Mouse (Mus musculus) cerebellum, adult 11-12 months (tissue): ENCODE measurements around the gene Nrm.
A peak's percentile ranks its signal among the peaks of the same experiment; 100 is the strongest.
"Not testable (repeated sequence)": the region's sequence is repeated elsewhere in the genome, so short reads cannot be mapped to it uniquely, and the experiment has no call there.

Experiments
- DNase-seq: peaks from one replicate; pipeline ENCODE4 v3.0.0; 2022

The Nrm gene

GRCm38 (mm10) chr17:35835424-35836140, 25.5 kb upstream of the Nrm start:
- DNase-seq, result peak; percentile 59

- DNase-seq, result peak; percentile 82
Observed at GRCm38 (mm10) chr17:35836178-35836965, 24.7 kb upstream of the Nrm start.

GRCm38 (mm10) chr17:35836991-35837422, 24.1 kb upstream of the Nrm start:
- peak; percentile 85 for DNase-seq

- peak; percentile 71 for DNase-seq
Observed at GRCm38 (mm10) chr17:35837487-35837886, 23.6 kb upstream of the Nrm start.

- peak; percentile 97 for DNase-seq
Observed at GRCm38 (mm10) chr17:35838122-35838544, 23.0 kb upstream of the Nrm start, which contains the start of gene Tubb5. Gene Tubb5 (minus strand): TSS chr17:35838306.

GRCm38 (mm10) chr17:35838570-35838969, 22.5 kb upstream of the Nrm start:
- DNase-seq, result peak; percentile 56

GRCm38 (mm10) chr17:35839002-35839401, 22.1 kb upstream of the Nrm start:
- DNase-seq, result not testable (repeated sequence)

- DNase-seq, result no peak
Observed at GRCm38 (mm10) chr17:35840561-35840960, 20.6 kb upstream of the Nrm start.

GRCm38 (mm10) chr17:35841076-35841950, 19.8 kb upstream of the Nrm start, which contains the start of gene Mdc1:
Gene Mdc1 (plus strand): TSS chr17:35841515.
- peak; percentile 100 for DNase-seq

- DNase-seq, result peak; percentile 51
Observed at GRCm38 (mm10) chr17:35842006-35842405, 19.1 kb upstream of the Nrm start.

- DNase-seq, result no peak
Observed at GRCm38 (mm10) chr17:35843514-35843913, 17.6 kb upstream of the Nrm start.

- no peak for DNase-seq
Observed at GRCm38 (mm10) chr17:35848112-35848511, 13.0 kb upstream of the Nrm start.

GRCm38 (mm10) chr17:35850974-35851373, 10.1 kb upstream of the Nrm start:
- DNase-seq, result no peak

GRCm38 (mm10) chr17:35859371-35859770, 1.7 kb upstream of the Nrm start:
- no peak for DNase-seq

- DNase-seq, result no peak
Observed at GRCm38 (mm10) chr17:35859835-35860234, 1.3 kb upstream of the Nrm start.

- no peak for DNase-seq
Observed at GRCm38 (mm10) chr17:35860831-35861197, 304 bp upstream of the Nrm start.

GRCm38 (mm10) chr17:35864832-35865353, 3.8 kb downstream of the Nrm start:
- no peak for DNase-seq

- no peak for DNase-seq
Observed at GRCm38 (mm10) chr17:35865481-35866280, 4.6 kb downstream of the Nrm start, which contains the start of gene Ppp1r18. Gene Ppp1r18 (plus strand): TSS chr17:35865593.

- no peak for DNase-seq
Observed at GRCm38 (mm10) chr17:35866281-35866831, 5.2 kb downstream of the Nrm start.

- DNase-seq, result no peak
Observed at GRCm38 (mm10) chr17:35866911-35867890, 6.1 kb downstream of the Nrm start.
